Mouse (Mus musculus): ENCODE results near the gene Plin5.

DNA sequence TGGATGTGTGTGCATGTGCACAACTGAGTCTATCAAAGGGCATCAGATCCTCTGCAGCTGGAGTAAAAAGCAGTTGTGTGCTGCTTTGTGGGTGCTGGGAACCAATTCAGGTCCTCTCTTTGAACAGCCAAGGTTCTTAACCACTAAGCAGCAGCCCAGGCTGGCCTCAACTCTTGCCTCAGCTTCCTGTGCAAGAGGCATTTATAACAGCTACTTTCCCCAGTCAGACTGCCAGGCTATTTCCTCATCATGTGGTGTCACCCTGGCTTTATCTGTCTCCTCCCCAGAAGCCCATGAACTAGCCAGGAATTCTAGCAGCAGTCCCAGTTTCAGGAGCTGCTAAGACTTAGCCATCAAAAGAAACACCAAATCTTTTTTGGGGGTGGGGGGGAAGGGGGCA lies 50.9 kb downstream of the Plin5 start:
- TF ChIP-seq MAFK (IDR thresholded peaks at IDR 0.05; ENCODE audit: insufficient read depth, low read depth, low read length) (no peak), ZNF384 (IDR thresholded peaks at IDR 0.05; ENCODE audit: low read depth, low read length) (no peak), HCFC1 (IDR thresholded peaks at IDR 0.05; ENCODE audit: borderline replicate concordance, insufficient read depth, low read length) (no peak), CHD2 (IDR thresholded peaks at IDR 0.05; ENCODE audit: low read depth, low read length) (no peak)

Measured in ES-E14 (cell line).